Mouse (Mus musculus): ENCODE data around the gene Rab4b.

The Rab4b gene

GRCm38 (mm10) chr7:27178324-27179216 is at the start of gene Rab4b:
Rab4b (minus strand) TSS chr7:27178896.
- peak; percentile 99 for DNase-seq (ENCODE audit: low read depth, low spot score)

DNA sequence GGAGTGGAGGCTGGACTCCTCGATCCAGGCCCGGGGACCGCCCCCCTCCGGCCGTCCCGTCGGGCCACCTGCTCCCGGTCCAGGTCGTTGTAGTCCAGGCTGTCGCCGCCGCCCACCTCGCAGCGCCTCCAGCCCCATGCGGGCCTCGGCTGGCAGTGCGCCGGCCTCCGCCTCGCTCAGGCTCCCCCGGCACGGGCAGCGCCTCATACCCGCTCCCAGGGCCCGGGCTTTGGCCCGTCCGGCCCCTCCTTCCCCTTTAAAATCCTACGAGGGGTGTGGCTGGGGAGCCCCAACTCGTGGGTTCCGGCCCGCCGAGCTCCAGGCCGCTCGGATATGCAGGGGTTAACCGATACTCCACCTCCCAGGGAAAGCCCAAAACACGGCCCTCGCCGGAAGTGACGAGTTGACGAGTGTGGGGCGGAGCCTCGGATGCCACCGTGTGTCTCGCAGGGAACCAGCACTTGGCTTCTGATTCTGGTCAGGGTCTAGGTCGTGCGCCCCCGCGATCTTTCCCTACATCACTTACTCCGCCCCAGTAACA is 49.7 kb upstream of the Rab4b start, which contains the start of gene Itpkc:
Gene Itpkc (minus strand): TSS at position 381 of the 541 bp plus-strand sequence.
- DNase-seq (ENCODE audit: low read depth, low spot score), result peak; percentile 84

GRCm38 (mm10) chr7:27227676-27228075 is 49.0 kb upstream of the Rab4b start:
- DNase-seq (ENCODE audit: low read depth, low spot score), result no peak

DNA sequence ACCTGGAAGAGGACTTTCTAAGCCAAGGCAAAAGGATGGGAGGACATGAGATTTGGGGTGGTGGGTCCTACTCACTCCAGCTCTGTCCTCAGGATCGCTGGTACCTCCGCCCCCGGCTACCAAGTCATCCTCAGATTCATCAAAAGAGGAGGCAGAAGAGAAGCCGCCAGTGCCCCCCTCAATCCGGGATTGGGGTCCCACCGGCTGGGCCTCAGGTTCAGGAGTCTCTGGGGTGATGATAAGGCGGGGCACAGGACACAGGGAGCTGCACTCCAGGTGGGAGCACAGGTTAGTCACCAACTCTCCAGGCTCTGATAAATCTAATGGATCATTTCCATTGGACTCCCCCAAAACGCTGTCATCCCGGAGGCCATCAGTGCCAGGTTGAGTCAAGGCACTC is 48.6 kb upstream of the Rab4b start:
- no peak for DNase-seq (ENCODE audit: low read depth, low spot score)

GRCm38 (mm10) chr7:27224877-27225575 is 46.3 kb upstream of the Rab4b start:
- no peak for DNase-seq (ENCODE audit: low read depth, low spot score)

DNA sequence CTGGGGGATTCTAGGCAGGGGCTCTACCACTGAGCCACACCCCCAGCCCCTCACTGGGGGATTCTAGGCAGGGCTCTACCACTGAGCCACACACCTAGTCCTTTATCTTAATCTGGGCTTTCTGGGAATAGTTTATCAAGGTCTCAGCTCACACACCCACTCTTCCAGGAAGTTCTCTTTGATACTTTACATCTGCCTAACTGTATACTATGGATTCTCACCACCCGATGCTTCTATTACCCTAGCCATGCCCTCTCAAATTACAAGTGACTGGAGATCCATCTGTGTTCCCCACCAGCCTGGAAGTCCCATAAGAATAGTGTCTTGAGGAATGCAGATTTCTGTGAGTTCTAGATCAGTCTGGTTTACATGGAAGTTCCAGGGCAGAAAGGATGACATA is 43.8 kb upstream of the Rab4b start:
- DNase-seq (ENCODE audit: low read depth, low spot score), result no peak

DNA sequence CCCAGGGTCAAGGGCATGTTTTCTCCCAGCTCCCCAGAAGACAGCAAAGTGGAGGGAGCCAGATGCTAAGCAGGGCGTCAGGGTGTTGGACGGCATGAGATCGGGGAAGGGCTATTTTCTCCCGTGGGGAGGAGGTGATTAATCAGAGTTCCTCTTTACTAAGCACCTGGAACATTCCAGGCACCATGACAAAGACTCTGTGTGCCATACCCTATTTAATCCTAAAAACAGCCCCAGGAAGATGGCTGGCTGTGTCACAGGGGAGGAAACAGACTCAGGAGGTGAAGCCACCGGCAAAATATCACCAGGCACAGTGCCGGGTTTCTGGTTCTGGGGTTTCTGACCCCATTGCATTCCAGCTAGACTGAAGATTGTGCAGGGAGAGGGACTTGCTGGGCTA is 43.2 kb upstream of the Rab4b start:
- no peak for DNase-seq (ENCODE audit: low read depth, low spot score)

DNA sequence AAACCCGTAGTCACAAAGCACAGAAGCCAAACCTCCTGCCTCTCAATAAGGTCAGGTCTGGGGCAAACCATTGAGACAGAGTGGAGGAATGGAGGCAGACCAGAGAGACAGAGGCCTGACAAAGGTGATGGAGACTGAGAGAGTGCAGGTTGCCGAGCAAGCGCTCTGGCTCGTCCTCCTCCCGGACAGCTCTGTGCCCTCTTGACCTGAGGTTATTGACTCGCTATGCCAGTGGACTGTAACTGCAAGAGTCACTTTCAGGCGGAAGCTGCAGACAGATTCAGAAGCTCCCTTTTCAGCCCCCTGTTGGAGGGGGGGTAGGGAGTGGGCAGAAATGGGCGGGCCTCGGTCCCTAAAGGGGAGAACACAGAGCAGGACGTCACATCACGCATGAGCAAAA is 41.2 kb upstream of the Rab4b start:
- DNase-seq (ENCODE audit: low read depth, low spot score), result no peak

GRCm38 (mm10) chr7:27218586-27218985 is 39.9 kb upstream of the Rab4b start:
- no peak for DNase-seq (ENCODE audit: low read depth, low spot score)

DNA sequence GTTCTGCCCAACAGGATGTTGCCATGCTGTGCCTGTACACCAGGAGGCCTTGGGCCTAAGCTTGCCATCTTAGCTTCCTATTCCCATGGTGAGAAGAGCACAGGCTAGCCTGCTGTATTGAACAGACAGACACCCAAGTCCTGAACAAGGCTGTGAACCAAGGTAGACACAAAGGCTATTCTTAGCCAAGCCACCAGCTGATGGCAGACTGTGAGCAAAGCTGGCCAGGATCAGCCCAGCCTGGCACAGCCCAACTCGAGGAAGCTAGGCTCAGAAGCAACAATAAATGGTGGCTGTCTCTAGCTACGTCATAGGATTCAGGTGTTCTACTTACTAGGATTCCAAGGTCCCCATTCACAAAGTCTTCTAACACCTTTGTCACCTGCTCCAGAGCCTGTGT is 33.9 kb upstream of the Rab4b start:
- no peak for DNase-seq (ENCODE audit: low read depth, low spot score)

DNA sequence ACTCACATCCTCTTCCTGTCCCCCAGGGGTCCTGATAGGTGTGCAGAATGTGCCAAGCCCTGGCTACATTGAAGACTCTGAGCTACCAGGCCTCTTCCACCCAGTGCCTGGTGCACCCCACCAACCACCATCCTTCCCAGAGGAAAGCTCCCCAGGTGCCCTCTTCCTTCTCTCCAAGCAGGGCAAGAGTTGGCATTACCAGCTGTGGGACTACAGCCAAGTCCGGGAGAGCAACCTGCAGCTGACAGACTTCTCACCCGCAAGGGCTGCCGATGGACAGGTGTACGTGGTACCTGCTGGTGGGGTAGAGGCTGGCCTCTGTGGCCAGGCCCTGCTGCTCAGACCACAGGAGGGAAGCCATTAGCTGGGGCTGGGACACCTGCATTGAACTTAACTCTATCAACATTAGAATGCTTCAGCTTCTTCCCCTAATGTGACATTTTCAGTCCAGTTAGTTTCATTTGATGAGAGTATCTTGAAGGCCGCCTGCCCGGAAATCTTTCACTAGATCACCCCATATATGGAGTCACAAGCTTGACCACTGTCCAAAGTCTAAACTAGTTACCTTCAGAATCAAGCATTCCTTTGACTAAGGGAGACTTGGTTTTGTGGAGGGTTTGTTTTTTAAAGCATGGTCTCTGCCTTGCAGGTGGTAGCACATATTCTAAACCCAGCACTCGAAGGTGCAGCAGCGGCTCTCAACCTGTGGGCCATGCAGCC is 25.2 kb upstream of the Rab4b start:
- no peak for DNase-seq (ENCODE audit: low read depth, low spot score)

DNA sequence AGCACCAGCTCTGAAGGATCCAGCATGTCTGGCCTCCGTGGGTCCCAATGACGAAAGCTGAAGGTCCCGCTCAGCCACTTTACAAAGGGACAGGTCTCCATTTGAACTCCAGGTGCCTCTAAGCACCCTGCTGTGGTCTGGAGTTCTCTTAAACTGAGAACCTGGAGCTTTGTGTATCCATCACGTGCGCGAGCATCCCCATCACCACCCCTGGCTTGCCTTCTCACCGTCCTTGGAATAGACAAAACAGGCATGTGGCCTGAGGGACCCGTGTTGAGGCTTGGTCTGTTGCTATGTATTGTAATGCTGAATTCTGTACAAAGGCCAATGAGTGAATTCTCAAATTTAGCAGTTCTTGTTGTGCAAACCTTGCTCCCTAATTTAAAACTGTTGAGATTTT is 20.1 kb upstream of the Rab4b start:
- DNase-seq (ENCODE audit: low read depth, low spot score), result no peak

DNA sequence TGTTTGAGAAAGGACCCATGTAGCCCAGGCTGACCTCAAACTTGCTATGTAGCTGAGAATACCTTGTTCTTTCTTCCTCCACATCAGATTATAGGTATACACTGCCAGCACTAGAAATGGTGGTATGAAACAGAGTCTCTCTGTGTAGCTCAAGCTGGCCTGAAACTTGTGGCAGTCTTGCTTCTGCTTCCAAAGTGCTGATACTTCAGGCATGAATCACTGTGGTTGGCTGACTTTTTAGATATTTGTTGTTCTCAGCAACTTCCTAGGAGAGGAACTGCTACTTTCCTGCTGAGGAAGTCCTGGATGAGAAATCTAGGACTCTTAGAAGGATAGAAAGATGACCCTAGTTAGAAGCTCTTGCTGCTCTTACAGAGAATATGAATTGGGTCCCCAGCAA is 19.7 kb upstream of the Rab4b start:
- no peak for DNase-seq (ENCODE audit: low read depth, low spot score)

DNA sequence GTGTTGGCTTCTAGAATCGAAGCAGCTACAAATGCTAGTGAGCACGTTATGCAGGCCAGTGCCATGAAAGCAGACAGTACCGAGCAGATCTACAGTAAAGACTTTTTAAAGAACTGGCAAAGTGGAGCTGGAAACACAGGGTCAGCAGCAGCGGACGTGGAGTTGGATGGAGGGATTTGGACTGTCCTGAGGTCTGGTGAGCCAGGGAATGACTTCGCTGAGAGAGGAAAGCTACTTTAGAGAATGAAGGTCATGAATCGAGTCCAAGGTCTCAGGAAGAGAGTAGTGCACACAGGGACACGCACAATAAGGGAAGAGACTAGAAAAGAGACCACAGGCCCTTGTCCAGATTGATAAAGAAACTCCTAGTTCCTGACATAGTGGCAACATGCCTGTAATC is 18.9 kb upstream of the Rab4b start:
- DNase-seq (ENCODE audit: low read depth, low spot score), result no peak

GRCm38 (mm10) chr7:27197136-27197535 is 18.4 kb upstream of the Rab4b start:
- no peak for DNase-seq (ENCODE audit: low read depth, low spot score)

DNA sequence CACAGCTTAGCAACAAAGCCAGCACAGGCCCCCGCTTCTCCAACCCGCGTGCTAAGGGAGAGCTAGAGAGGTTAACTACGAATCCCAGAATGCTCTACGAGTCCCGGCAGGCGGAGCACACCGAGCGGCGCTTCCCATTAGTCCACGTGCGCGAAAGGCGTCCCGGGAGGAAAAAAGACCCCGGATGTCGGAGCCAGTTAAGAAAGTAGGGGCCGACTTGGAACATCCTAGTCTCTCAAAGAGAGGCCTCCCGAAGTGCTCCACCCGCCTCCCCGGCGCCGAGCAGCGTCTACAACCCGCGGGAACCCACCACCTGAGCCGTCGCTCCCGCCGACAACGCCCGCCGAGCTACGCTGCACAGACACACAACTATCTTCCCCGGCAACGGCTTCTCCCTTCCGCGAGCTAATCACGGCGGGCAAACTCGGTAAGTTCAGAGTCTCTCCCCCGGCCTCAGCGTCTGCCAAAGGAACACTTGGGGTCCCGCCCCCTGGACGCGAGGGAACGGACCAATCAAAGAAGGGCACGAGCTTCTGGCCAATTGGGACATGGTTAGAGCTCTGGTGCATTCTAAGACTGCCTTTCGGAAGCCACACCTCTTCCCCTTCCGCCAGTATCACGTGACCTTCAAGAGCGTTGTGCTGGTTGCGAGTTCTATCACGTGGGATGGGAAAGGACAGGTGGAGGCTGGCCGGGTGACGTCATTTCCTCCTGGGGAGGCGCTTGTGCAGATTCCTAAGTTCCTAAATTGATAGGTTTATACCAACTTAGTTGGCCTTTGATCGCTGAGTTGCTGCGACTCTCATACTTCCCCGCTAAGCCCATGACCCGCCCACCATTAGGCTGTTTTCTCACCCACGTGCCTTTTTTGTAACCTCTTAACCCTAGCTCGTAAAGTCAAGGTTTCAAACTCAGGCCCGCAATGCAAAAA is 17.2 kb upstream of the Rab4b start, which contains the start of the genes BC024978 and Snrpa:
Gene BC024978 (plus strand): TSS at position 101 of the 931 bp plus-strand sequence.
Gene Snrpa (minus strand): TSS at position 591 of the 931 bp plus-strand sequence.
- peak; percentile 98 for DNase-seq (ENCODE audit: low read depth, low spot score)

DNA sequence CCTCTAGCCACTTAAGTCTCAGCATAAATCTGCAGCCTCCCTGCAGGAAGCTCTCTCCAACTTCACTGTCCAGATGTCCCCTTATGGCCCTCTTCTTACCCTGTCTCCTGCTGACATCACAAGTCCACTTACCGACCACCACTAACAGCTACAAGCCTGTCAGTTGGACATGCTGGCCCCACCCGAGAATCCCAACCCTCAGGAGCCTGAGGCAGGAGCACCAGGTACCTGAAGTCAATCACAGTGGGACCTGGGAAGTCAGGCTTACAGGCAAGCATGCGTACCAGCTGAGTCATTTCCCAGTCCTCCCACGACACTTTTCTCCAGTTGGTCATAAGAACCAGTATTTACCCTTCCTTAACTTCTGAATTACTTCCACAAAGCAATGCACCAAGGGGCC is 15.0 kb upstream of the Rab4b start:
- DNase-seq (ENCODE audit: low read depth, low spot score), result no peak

GRCm38 (mm10) chr7:27192434-27192833 is 13.7 kb upstream of the Rab4b start:
- DNase-seq (ENCODE audit: low read depth, low spot score), result no peak

GRCm38 (mm10) chr7:27189271-27189931 is 10.7 kb upstream of the Rab4b start:
- DNase-seq (ENCODE audit: low read depth, low spot score), result no peak

GRCm38 (mm10) chr7:27185986-27186385 is 7.3 kb upstream of the Rab4b start:
- DNase-seq (ENCODE audit: low read depth, low spot score), result no peak

Data from retina, adult 2 months (tissue).